Mouse (Mus musculus) midbrain, embryonic 14.5 days (tissue): ENCODE measurements around the gene Art3. TPM values are rescaled to one million over a fixed set of nuclear protein-coding genes. Genes with fewer than 3 reads are reported as not detected.
A peak's percentile ranks its signal among the peaks of the same experiment; 100 is the strongest.

Experiments
- ATAC-seq: fragments of 200-750 bp; cut with Nextera tagmentation; 2 replicates; pipeline ENCODE4 v1.8.0; 2017; ENCODE audit warnings: moderate number of reproducible peaks, moderate library complexity; ENCODE audit not compliant: low FRiP score, low TSS enrichment
- DNase-seq: peaks from one replicate; pipeline ENCODE4 v3.0.0-alpha.2; 2015
- H3K27ac ChIP-seq: fragments of 300-500 bp; sonication (generic); replicated peaks from 2 replicates; pipeline ENCODE4 v1.5.1; 2014; ENCODE audit warnings: mild to moderate bottlenecking, low read depth, low read length, moderate library complexity
- H3K27me3 ChIP-seq: fragments of 300-500 bp; sonication (generic); 2 replicates; pipeline ENCODE4 v1.6.1; 2014; ENCODE audit warnings: low read length, control low read depth, mixed read lengths; ENCODE audit not compliant: control insufficient read depth, insufficient read depth
- H3K36me3 ChIP-seq: fragments of 300-500 bp; sonication (generic); 2 replicates; pipeline ENCODE4 v1.6.1; 2014; ENCODE audit warnings: low read length, control low read depth; ENCODE audit not compliant: control insufficient read depth, insufficient read depth
- H3K4me1 ChIP-seq: fragments of 300-500 bp; sonication (generic); 2 replicates; pipeline ENCODE4 v1.6.1; 2014; ENCODE audit warnings: mild to moderate bottlenecking, antibody characterized with exemption, low read length, control low read depth; ENCODE audit not compliant: control insufficient read depth, insufficient read depth
- H3K4me2 ChIP-seq: fragments of 300-500 bp; sonication (generic); 2 replicates; pipeline ENCODE4 v1.6.1; 2014; ENCODE audit warnings: mild to moderate bottlenecking, low read length, moderate library complexity
- H3K4me3 ChIP-seq: fragments of 300-500 bp; sonication (generic); replicated peaks from 2 replicates; pipeline ENCODE4 v1.5.1; 2014; ENCODE audit warnings: low read depth, low read length
- H3K9ac ChIP-seq: fragments of 300-500 bp; sonication (generic); replicated peaks from 2 replicates; pipeline ENCODE4 v1.6.1; 2014; ENCODE audit warnings: mild to moderate bottlenecking, low read length, moderate library complexity
- H3K9me3 ChIP-seq: fragments of 300-500 bp; sonication (generic); 2 replicates; pipeline ENCODE4 v1.6.1; 2016; ENCODE audit warnings: low read length, control low read depth, mixed read lengths; ENCODE audit not compliant: control insufficient read depth
- WGBS: fragments of 180-500 bp; shearing (Covaris S2); extraction: QIAGEN DNeasy Blood & Tissue Kit; methylation state at CpG from one replicate; pipeline ENCODE4 v1.1.7; 2014; 5-methylcytosine and 5-hydroxymethylcytosine counted together
- polyA plus RNA-seq: library from polyadenylated mRNA; unstranded; fragments of >200 nt; fragmentation: Nextera tagmentation; extraction: Ambion mirVana; gene quantifications from 2 replicates; pipeline ENCODE4 v1.2.1, GENCODE M21; 2014

Gene Art3
- polyA plus RNA-seq, 1 experiment from 2014 or later = 6.1 TPM

DNA sequence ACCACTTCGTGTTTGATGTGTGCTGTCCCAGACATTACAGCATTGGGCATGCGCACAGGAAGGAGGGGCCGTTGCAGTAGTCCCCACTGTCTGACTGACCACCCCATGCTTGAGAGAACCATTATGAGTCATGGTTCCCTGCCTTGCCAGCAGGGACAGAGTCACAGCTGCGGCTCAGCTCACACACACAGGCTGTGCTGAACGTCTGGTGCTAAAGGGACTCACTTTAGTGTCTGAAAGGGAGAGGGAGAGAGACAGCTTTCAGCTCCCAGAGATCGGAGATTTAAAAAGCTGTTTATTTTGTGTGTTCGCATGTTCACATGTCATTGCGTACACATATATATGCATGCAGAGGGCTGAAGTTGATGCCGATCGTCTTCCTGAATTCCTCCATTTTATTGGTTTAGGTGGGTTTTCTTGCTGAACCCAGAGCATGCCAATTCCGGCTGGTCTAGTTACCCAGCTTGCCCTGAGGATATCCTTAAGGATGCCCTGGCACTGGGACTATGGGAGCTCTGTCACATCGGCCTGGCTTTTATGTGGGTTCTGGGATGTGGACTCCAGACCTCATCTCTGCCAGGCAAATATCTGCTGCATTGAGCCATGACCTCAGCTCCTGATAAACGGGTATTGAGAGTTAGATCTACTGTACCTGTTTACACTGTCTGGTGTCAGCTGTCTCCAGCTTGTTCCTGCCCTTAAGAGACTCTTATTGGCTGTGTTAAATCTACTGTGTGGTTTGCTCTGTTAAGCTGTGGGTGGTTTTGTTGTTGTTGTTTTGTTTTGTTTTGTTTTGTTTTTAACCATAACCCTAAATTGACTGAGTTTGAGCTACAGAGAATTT is 37.7 kb downstream of the Art3 start:
- ATAC-seq (peak; percentile 60; the same call in 1 of the 2 replicates), DNase-seq (peak; percentile 43)
- Histone ChIP-seq H3K9ac (no peak overlapping the region), H3K27me3 (no peaks in the 10 kb centered on the region), H3K27ac (no peak overlapping the region), H3K9me3 (no peaks in the 10 kb centered on the region), H3K36me3 (no peaks in the 10 kb centered on the region), H3K4me1 (no peaks in the 10 kb centered on the region), H3K4me2 (no peak overlapping the region), H3K4me3 (no peak overlapping the region)
- WGBS = 71% methylated on average over 13 of the region's 13 CpGs

GRCm38 (mm10) chr5:92370392-92370791 is 38.8 kb downstream of the Art3 start:
- Histone ChIP-seq H3K9me3 (no peaks in the 10 kb centered on the region), H3K9ac (no peak overlapping the region), H3K27me3 (no peaks in the 10 kb centered on the region), H3K36me3 (no peaks in the 10 kb centered on the region), H3K27ac (no peak overlapping the region), H3K4me3 (no peak overlapping the region), H3K4me2 (no peak overlapping the region), H3K4me1 (no peaks in the 10 kb centered on the region)
- DNase-seq (no peak), ATAC-seq (no peak)
- 82% methylated on average over 6 of the region's 6 CpGs for WGBS

DNA sequence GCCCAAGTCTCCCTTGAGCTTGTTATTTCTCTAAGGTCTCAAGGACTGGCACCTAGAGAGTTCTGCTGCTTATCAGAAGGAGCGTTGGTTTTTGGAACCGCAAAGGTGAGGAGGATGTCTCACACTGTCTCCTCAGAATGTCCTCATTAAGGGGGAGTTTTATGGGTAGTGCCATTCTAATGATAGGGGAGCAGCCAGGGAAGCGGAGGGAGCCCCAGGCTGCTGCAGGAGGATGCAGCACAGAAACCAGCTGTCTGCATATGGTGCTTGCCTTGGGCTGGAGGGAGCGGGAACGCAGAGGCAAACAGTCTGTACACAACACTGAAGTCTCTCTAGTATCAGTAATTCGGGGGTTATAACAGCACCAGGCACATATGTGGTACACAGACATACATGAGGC is 39.3 kb downstream of the Art3 start:
- Histone ChIP-seq H3K9me3 (no peaks in the 10 kb centered on the region), H3K36me3 (no peaks in the 10 kb centered on the region), H3K27ac (no peak overlapping the region), H3K4me2 (no peak overlapping the region), H3K4me1 (no peaks in the 10 kb centered on the region), H3K27me3 (no peaks in the 10 kb centered on the region), H3K4me3 (no peak overlapping the region), H3K9ac (no peak overlapping the region)
- WGBS = 76% methylated on average over 6 of the region's 6 CpGs
- no peak for DNase-seq
- no peak; the same call in 1 of the 2 replicates for ATAC-seq

- ATAC-seq (no peak), DNase-seq (peak; percentile 48)
These were observed 39.8 kb downstream of the Art3 start for GRCm38 (mm10) chr5:92371361-92371976.

GRCm38 (mm10) chr5:92372605-92373004 is 41.0 kb downstream of the Art3 start:
- Histone ChIP-seq H3K27ac (no peak overlapping the region), H3K9me3 (no peaks in the 10 kb centered on the region), H3K4me1 (no peaks in the 10 kb centered on the region), H3K27me3 (no peaks in the 10 kb centered on the region), H3K9ac (no peak overlapping the region), H3K4me3 (no peak overlapping the region), H3K4me2 (no peak overlapping the region), H3K36me3 (no peaks in the 10 kb centered on the region)
- ATAC-seq = no peak
- no peak for DNase-seq
- 88% methylated on average over 2 of the region's 2 CpGs for WGBS

More at GRCm38 (mm10) chr5:92371361-92371976, 39.8 kb downstream of the Art3 start:
- no peaks in the 10 kb centered on the region for H3K9me3 ChIP-seq
- no peak overlapping the region for H3K4me2 ChIP-seq
- no peak overlapping the region for H3K9ac ChIP-seq
- WGBS = 57% methylated on average over 14 of the region's 14 CpGs
- H3K36me3 ChIP-seq = no peaks in the 10 kb centered on the region
- no peak overlapping the region for H3K4me3 ChIP-seq
- H3K27me3 ChIP-seq = no peaks in the 10 kb centered on the region
- H3K27ac ChIP-seq = no peak overlapping the region
- H3K4me1 ChIP-seq = no peaks in the 10 kb centered on the region

DNA sequence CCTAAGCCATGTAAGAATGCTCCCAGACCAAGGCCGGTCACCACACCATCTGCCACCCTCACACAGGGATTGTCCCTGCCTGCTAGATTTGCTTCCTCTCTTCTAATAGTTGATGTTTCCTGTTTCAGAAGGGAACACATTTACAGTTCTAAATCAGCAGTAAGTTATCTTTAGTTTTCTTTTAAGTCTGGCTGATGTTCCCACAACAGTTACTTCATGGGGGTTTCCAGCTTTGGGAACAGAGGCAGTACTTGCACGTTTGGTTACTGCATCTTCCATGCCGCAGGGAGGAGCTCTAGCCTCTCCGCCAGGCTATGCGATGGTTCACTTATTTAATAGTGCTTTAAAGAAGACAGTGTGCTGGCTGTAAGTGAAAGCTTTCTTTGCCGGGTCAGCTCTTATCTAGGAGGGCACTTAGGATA is 43.1 kb downstream of the Art3 start:
- WGBS = 81% methylated on average over 6 of the region's 6 CpGs
- DNase-seq = no peak

GRCm38 (mm10) chr5:92375368-92375767 is 43.7 kb downstream of the Art3 start:
- no peaks in the 10 kb centered on the region for H3K9me3 ChIP-seq
- no peak overlapping the region for H3K9ac ChIP-seq
- DNase-seq = no peak
- H3K4me1 ChIP-seq = no peaks in the 10 kb centered on the region
- H3K27ac ChIP-seq = no peak overlapping the region
- 87% methylated on average over 17 of the region's 17 CpGs for whole genome bisulfite sequencing
- no peak overlapping the region for H3K4me2 ChIP-seq
- ATAC-seq = no peak
- H3K4me3 ChIP-seq = no peak overlapping the region
- no peaks in the 10 kb centered on the region for H3K27me3 ChIP-seq
- H3K36me3 ChIP-seq = no peaks in the 10 kb centered on the region

More for the DNA sequence above, 43.1 kb downstream of the Art3 start:
- Histone ChIP-seq H3K4me2 (no peak overlapping the region), H3K9me3 (no peaks in the 10 kb centered on the region), H3K27me3 (no peaks in the 10 kb centered on the region), H3K36me3 (no peaks in the 10 kb centered on the region), H3K9ac (no peak overlapping the region), H3K4me1 (no peaks in the 10 kb centered on the region), H3K27ac (no peak overlapping the region), H3K4me3 (no peak overlapping the region)
- ATAC-seq = no peak

DNA sequence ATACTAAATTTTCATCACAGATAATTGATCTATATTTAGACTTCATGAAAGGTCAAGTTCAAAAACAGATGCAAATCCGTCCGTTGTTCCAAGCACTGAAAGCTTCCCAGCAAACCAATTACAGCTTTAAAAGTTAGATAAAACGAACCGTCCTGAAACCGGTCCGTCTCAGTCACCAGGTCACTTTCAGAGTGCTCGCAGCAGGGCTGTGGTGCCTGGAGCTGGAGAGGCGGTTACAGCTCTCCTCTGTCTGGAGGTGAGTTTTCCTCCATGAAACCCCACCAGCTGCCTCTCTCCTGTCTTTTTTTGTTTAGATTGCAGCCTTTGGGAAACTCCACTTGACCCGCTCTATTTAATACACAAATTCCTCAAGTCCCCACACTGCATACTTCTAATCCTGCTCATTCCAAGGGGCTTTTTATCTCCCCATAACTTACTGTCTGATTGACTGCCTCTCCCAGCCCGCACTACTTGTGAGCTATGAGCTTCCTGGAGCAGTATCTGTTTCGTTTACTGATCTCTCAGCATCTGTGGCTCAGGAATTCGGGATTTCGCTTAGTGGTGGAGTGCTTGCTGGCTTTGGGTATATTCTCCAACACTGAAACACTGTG is 45.3 kb downstream of the Art3 start:
- ATAC-seq = no peak
- Histone ChIP-seq H3K9me3 (no peaks in the 10 kb centered on the region), H3K27ac (0 out of 2 replicates have a peak overlapping the region, but pooled peaks have one; percentile 8), H3K9ac (no peak overlapping the region), H3K4me2 (no peak overlapping the region), H3K27me3 (no peaks in the 10 kb centered on the region), H3K36me3 (no peaks in the 10 kb centered on the region), H3K4me3 (no peak overlapping the region), H3K4me1 (no peaks in the 10 kb centered on the region)
- WGBS = 38% methylated on average over 13 of the region's 13 CpGs
- no peak for DNase-seq
